Mouse (Mus musculus): ENCODE data around the gene Senp6.
"Not testable (repeated sequence)": the region's sequence is repeated elsewhere in the genome, so short reads cannot be mapped to it uniquely, and the experiment has no call there.

Senp6 gene

DNA sequence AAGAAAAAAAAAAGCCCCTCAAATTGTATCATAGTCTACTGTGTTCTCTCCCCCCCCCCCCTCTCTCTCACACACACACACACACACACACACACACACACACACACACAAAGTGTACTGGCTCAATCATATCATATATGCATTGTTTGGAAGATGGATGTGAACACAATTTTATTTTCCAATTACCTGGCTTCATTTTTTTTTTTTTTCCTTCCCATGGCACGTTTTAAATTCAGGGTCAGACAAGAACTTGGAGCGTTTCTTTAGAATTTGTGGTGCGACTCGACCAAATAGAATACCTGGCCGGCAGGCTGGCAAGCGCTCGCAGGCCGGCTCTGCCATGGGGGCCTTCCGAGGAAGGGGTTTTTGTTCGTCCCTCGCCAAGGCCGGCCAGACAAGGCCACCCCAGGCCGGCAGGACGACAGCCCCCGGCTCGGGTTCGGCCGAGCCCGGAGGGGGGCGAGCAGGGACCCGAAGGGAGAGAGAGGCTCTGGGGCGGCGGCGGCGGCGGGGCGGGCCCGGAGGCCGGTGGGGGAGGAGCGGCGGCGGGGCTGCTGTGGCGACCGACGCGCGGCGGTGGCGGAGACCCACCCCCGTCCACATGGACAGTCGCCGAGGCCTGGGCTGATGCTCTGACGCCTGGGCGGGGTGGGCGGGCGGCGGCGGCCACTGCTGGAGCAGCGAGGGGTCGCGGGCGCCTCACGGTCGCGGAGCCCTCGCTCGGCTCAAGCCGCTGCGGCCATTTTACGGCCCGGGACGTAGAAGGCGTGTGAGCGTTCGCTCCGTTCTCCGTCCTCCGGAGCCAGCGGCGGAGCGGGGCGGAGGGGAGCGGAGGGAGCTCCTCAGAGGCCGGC, at the start of gene Senp6:
TSS of gene Senp6 (plus strand) at position 537 of the 854 bp plus-strand sequence.
- DNase-seq (ENCODE audit: low spot score in 2 of 2) = peak; percentile 81 to 82

- DNase-seq (ENCODE audit: low spot score in 2 of 2) = no peak
These were observed 46.3 kb upstream of the Senp6 start for GRCm38 (mm10) chr9:80020429-80020828.

GRCm38 (mm10) chr9:80021648-80022047, 45.1 kb upstream of the Senp6 start:
- DNase-seq (ENCODE audit: low spot score in 2 of 2) = no peak

DNA sequence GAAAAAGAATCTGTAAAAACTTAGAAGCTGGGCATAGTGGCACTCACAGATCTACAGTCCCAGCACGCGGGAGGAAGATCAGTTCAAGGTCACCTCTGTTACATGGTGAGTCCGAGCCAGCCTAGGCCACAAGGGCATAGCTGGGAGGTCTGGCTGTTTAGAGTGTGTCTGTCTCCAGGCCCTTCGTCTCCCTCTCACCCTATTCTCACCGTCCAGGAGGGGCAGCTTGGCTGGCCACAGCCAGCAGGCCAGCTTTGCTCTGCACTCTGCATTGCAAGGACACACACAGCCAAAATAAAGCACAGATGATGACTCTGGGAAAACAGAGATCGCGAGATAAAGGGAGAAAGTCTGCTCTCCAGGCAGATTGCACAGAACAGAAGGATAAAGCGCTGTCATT, 43.9 kb upstream of the Senp6 start:
- no peak for DNase-seq (ENCODE audit: low spot score in 2 of 2)

GRCm38 (mm10) chr9:80025347-80025746, 41.4 kb upstream of the Senp6 start:
- not testable (repeated sequence) for DNase-seq (ENCODE audit: low spot score in 2 of 2)

DNA sequence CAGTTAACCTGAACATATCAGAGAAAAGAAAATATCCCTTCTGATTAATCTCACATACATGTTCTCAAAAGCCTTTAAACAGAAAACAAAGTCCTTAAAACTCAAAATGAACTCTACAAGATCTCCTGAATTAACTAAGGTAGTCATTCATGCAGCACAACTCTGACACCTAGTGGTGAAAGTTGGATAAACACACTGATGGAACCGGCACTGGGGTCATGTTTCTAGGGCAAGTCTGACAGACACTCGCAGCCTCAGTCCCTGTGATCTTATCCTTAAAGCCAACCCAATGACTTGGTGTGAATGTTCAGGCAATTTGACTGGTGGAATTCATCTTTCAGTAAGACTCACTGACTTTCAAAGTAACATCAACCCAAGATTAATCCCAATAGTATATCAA, 40.7 kb upstream of the Senp6 start:
- peak; percentile 39 to 50 for DNase-seq (ENCODE audit: low spot score in 2 of 2)

GRCm38 (mm10) chr9:80026581-80027021, 40.1 kb upstream of the Senp6 start:
- DNase-seq (ENCODE audit: low spot score in 2 of 2) = no peak

GRCm38 (mm10) chr9:80037262-80037996, 29.3 kb upstream of the Senp6 start:
- DNase-seq (ENCODE audit: low spot score in 2 of 2) = no peak

DNA sequence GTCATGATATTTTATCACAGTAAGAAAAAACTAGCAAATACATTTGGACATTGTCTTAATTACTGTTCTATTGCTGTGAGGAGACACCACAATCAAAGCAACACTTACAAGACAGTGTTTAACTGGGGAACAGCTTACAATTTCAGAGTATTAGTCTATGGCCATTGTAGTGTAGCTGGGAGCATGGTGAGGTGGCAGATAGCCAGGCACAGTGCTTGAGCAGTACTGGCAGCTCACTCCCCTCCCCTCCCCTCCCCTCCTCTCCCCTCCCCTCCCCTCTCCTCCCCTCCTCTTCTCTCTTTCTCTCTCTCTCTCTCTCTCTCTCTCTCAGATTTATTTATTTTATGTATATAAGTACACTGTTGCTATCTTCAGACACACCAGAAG, 28.7 kb upstream of the Senp6 start:
- DNase-seq (ENCODE audit: low spot score in 2 of 2) = no peak

DNA sequence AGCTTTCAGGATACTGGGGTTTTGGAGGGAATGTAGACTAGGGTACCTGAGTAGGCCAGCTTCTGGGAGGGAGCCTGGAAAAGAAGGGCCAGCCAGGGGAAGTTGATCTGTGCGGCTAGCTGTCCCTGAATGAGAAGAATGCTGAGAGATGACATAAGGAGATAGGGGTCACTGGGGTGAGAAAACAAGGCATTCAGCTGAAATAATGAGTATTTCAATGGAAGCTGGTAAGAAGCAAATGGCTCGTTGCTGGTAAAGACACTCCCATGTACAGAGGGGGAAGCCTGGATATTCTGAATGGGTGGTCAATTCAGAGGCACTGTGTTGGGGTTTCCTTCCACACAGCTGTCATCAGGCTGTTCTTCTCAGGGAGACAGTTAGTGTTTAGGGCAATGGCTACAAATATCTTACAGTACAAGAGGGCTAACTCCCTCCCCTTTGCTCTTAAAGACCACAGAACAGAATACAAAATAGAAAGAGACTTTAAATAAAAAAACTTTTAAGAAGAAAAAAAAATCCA, 27.3 kb upstream of the Senp6 start:
- no peak for DNase-seq (ENCODE audit: low spot score in 2 of 2)

DNA sequence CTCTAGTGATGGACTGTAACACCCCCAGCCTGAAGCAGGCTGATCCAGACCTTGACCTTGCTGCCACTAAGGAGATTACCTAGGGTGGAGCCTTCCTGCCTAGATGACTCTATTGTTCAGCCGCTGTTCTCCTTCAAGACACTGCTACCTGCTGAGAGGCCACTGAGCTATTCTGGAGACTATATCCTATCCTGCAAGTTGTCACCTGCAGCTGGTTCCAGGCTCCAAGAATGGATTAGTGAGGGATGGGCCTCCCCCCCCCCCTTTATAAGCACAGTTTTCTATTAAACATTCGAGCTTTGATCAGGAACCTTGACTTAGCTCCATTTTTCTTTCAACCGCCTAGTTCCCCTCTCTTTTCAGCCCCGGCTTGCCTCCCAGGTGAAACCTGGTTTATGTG, 22.4 kb upstream of the Senp6 start:
- DNase-seq (ENCODE audit: low spot score in 2 of 2) = not testable (repeated sequence)

GRCm38 (mm10) chr9:80049271-80049670, 17.4 kb upstream of the Senp6 start:
- DNase-seq (ENCODE audit: low spot score in 2 of 2) = not testable (repeated sequence)

GRCm38 (mm10) chr9:80052951-80053350, 13.8 kb upstream of the Senp6 start:
- no peak for DNase-seq (ENCODE audit: low spot score in 2 of 2)

DNA sequence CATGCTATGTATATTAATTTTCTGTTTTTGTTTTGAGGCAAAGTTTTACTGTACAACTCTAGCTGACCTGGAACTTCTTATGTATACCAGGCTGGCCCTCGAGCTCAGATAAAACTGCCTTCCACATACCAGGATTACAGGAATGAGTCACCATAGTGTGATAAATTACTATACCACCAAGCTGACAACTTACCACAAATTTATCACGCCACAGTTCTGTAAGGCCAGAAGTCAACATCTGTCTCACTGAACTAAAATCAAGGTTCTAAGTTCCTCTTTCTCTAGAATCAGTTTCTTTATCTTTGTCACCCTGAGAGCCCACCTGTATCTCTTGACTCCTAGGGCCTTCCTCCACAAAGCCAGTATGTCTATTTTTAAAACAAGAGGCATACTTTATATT, 9.0 kb upstream of the Senp6 start:
- no peak for DNase-seq (ENCODE audit: low spot score in 2 of 2)

DNA sequence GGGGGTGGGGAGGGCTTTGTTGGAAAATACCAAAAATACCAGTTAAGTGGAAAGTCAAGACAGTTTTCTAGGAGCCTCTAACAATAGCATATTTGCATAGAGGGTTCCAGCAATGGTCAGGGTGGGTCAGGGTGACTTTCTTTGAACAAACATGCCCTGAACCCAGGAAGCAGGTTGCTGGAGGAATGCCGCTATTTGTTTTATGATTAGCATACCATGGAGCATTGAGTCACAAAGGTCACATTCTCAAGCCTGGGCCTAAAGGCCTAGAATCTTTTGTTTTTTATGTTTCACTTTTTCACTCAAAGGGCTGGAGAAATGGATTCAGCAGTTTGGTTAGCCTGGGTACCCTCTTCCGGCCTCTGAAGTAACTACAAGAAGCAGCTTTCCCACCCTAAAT, 1.2 kb upstream of the Senp6 start:
- DNase-seq (ENCODE audit: low spot score in 2 of 2) = peak in 1 of 2 experiments; percentile 25

DNA sequence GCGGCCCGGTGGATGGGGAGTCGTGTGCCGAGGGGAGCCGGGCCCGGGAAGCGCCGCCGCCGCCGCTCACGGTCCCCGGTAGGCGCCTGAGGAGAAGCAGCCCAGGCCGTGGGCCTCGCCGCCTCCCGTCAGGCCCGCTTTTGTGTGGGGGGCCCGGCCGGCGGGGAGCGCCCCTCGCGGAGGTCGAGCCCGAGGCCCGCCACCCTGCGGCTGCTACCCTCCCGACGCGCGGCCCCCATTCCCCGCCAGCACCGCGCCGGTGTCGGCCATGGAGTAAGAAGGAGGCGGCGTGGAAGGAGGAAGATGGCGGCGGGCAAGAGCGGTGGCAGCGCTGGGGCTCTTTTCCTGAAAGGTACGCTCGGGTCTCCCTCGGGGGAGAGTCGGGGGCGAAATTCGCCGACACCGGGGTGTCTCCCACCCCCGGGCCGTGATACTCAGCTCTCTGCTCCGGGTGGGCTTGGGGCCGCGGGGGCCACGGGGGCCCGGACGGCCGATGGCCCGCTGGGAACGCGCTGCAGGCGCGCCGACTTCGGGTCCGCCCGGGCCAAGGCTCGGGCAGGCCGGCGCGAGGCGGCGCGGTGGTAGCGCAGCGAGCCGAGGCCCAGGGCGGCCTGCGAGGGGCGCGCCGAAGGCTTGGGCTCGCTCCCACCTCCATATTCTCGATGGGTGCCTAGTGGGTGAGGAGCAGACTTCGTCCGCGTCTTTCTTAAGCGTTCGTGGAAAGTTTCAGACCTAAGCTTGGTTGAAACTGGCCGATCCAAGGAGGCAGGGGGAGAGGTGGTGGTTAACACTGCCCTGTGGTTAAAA, 721 bp downstream of the Senp6 start:
- DNase-seq (ENCODE audit: low spot score in 2 of 2) = peak; percentile 68 to 71

- no peak for DNase-seq (ENCODE audit: low spot score in 2 of 2)
These were observed 1.4 kb downstream of the Senp6 start for GRCm38 (mm10) chr9:80068028-80068515.

GRCm38 (mm10) chr9:80068735-80069315, 2.1 kb downstream of the Senp6 start:
- DNase-seq (ENCODE audit: low spot score in 2 of 2) = no peak

- DNase-seq (ENCODE audit: low spot score in 2 of 2) = peak in 1 of 2 experiments; percentile 7
These were observed 3.3 kb downstream of the Senp6 start for GRCm38 (mm10) chr9:80070026-80070425.

- peak in 1 of 2 experiments; percentile 24 for DNase-seq (ENCODE audit: low spot score in 2 of 2)
These were observed 4.9 kb downstream of the Senp6 start for GRCm38 (mm10) chr9:80071616-80072015.

- DNase-seq (ENCODE audit: low spot score in 2 of 2) = no peak
These were observed 7.4 kb downstream of the Senp6 start for GRCm38 (mm10) chr9:80074067-80074466.
